Comparison of ENCODE assay signal across 7 mouse cellular contexts in the genomic region with DNA sequence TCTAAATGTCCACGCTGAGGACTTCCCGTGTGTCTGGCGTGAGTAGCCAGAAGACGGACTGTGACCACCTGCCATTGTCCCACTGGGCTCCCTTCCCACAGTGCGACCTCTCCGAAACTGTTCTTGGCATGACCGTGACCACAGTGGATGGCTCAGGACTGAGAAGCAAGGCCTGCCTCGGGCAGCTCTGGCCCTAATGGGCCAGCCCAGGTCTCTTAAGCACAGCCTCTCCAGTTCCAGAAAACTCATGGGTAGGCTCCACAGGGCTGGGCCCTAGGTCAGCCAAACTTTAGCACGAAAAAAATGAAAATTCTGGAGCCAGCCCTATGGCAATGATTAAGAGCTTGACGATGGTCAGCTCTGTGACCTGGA. TPM values are rescaled to one million over a fixed set of nuclear protein-coding genes. Genes with fewer than 3 reads are reported as not detected.
A peak's percentile ranks its signal among the peaks of the same experiment; 100 is the strongest.
DNase-seq lines count a peak whose midpoint lies in the region; ATAC-seq and TF ChIP-seq lines count a peak whose summit lies in the region.

No protein-coding gene starts in this region.

- WGBS in lung, embryonic 14.5 days, result 46% methylated on average over 10 of the region's 10 CpGs
- 49% methylated on average over 10 of the region's 10 CpGs for WGBS in embryonic facial prominence, embryonic 15.5 days
- WGBS in hindbrain, postnatal 0 days, result 43% methylated on average over 10 of the region's 10 CpGs
- 48% methylated on average over 10 of the region's 10 CpGs for WGBS in midbrain, embryonic 15.5 days

- H3K9ac ChIP-seq in lung, embryonic 14.5 days, result peak overlapping the region; percentile 80
- H3K9ac ChIP-seq in embryonic facial prominence, embryonic 15.5 days, result peak overlapping the region; percentile 84
- H3K9ac ChIP-seq in hindbrain, postnatal 0 days (replicated peaks; ENCODE audit: low read length), result peak overlapping the region; percentile 76
- H3K9ac ChIP-seq in midbrain, embryonic 15.5 days, result peak overlapping the region; percentile 81

- H3K27ac ChIP-seq in lung, embryonic 14.5 days (ENCODE audit: low read depth), result no peak overlapping the region
- no peak overlapping the region for H3K27ac ChIP-seq in embryonic facial prominence, embryonic 15.5 days (replicated peaks)
- H3K27ac ChIP-seq in hindbrain, postnatal 0 days, result peak overlapping the region; percentile 22; the same call in 1 of the 2 replicates
- H3K27ac ChIP-seq in midbrain, embryonic 15.5 days, result no peak overlapping the region

- H3K27me3 ChIP-seq in lung, embryonic 14.5 days (ENCODE audit: insufficient read depth, low read length), result no peaks in the 10 kb centered on the region
- H3K27me3 ChIP-seq in embryonic facial prominence, embryonic 15.5 days, result no peaks in the 10 kb centered on the region
- no peaks in the 10 kb centered on the region for H3K27me3 ChIP-seq in hindbrain, postnatal 0 days (ENCODE audit: insufficient read depth, low read length)
- no peaks in the 10 kb centered on the region for H3K27me3 ChIP-seq in midbrain, embryonic 15.5 days (replicated peaks)

- ATAC-seq in lung, embryonic 14.5 days (ENCODE audit: insufficient read depth), result peak; percentile 86
- ATAC-seq in embryonic facial prominence, embryonic 15.5 days (ENCODE audit: insufficient number of reproducible peaks, low FRiP score, low TSS enrichment, low read depth), result peak; percentile 73
- ATAC-seq in hindbrain, postnatal 0 days, result peak; percentile 85
- peak; percentile 84 for ATAC-seq in midbrain, embryonic 15.5 days (replicated peaks)

- peak overlapping the region; percentile 98 for H3K4me2 ChIP-seq in lung, embryonic 14.5 days
- peak overlapping the region; percentile 87 for H3K4me2 ChIP-seq in embryonic facial prominence, embryonic 15.5 days (replicated peaks)
- peak overlapping the region; percentile 99 for H3K4me2 ChIP-seq in hindbrain, postnatal 0 days (ENCODE audit: low read depth, low read length)
- peak overlapping the region; percentile 83 for H3K4me2 ChIP-seq in midbrain, embryonic 15.5 days

- H3K36me3 ChIP-seq in lung, embryonic 14.5 days (ENCODE audit: insufficient read depth), result no peaks in the 10 kb centered on the region
- no peaks in the 10 kb centered on the region for H3K36me3 ChIP-seq in embryonic facial prominence, embryonic 15.5 days
- H3K36me3 ChIP-seq in hindbrain, postnatal 0 days (ENCODE audit: insufficient read depth, low read length), result no peaks in the 10 kb centered on the region
- H3K36me3 ChIP-seq in midbrain, embryonic 15.5 days (replicated peaks), result no peaks in the 10 kb centered on the region

- no peak for TF ChIP-seq CTCF in lung, embryonic 14.5 days (IDR thresholded peaks at IDR 0.05; ENCODE audit: low read depth)
- TF ChIP-seq CTCF in hindbrain, postnatal 0 days (IDR thresholded peaks at IDR 0.05; ENCODE audit: low read depth), result no peak

- no peak for DNase-seq in lung, embryonic 14.5 days
- DNase-seq in lung, postnatal 36 days, result no peak
- no peak for DNase-seq in hindbrain, postnatal 0 days (ENCODE audit: low spot score)
- DNase-seq in left cerebral cortex, adult 9 months (ENCODE audit: low spot score in 2 of 2), result no peak
- no peak for DNase-seq in ovary, postnatal 36 days (ENCODE audit: low spot score)

- peak overlapping the region; percentile 87 for H3K4me3 ChIP-seq in lung, embryonic 14.5 days (ENCODE audit: low read depth, low read length)
- H3K4me3 ChIP-seq in embryonic facial prominence, embryonic 15.5 days (replicated peaks), result peak overlapping the region; percentile 73
- peak overlapping the region; percentile 89 for H3K4me3 ChIP-seq in hindbrain, postnatal 0 days (ENCODE audit: low read length)
- H3K4me3 ChIP-seq in midbrain, embryonic 15.5 days, result peak overlapping the region; percentile 84

- no peaks in the 10 kb centered on the region for H3K9me3 ChIP-seq in lung, embryonic 14.5 days (ENCODE audit: low read depth, low read length)
- no peaks in the 10 kb centered on the region for H3K9me3 ChIP-seq in embryonic facial prominence, embryonic 15.5 days (replicated peaks)
- no peaks in the 10 kb centered on the region for H3K9me3 ChIP-seq in hindbrain, postnatal 0 days (ENCODE audit: low read length)
- H3K9me3 ChIP-seq in midbrain, embryonic 15.5 days, result no peaks in the 10 kb centered on the region

- 0 out of 2 replicates have a peak, but pooled peaks cover 6% of the 10 kb centered on the region for H3K4me1 ChIP-seq in lung, embryonic 14.5 days (ENCODE audit: insufficient read depth)
- H3K4me1 ChIP-seq in embryonic facial prominence, embryonic 15.5 days, result peaks cover 13% of the 10 kb centered on the region
- H3K4me1 ChIP-seq in hindbrain, postnatal 0 days (ENCODE audit: insufficient read depth, low read length), result peaks cover 9% of the 10 kb centered on the region; the same call in 1 of the 2 replicates
- H3K4me1 ChIP-seq in midbrain, embryonic 15.5 days, result peaks cover 18% of the 10 kb centered on the region

RNA-seq across cellular contexts. Expression of a gene that starts 6.1 kb away (rescaled TPM):
- 3.7 and 4.5 TPM in 2 replicates for polyA plus RNA-seq in lung, embryonic 14.5 days (2014; fragmentation: Nextera tagmentation; extraction: Ambion mirVana)
- polyA plus RNA-seq in embryonic facial prominence, embryonic 15.5 days (2015; fragmentation: Nextera tagmentation; extraction: Ambion mirVana), result 5.2 and 5.8 TPM in 2 replicates
- total RNA-seq in hindbrain, postnatal 0 days (2014; rRNA removed), result 1.6 and 1.8 TPM in 2 replicates
- polyA plus RNA-seq in hindbrain, postnatal 0 days (2015; fragmentation: Nextera tagmentation; extraction: Ambion mirVana), result 1.7 and 1.8 TPM in 2 replicates
- polyA plus RNA-seq in midbrain, embryonic 15.5 days (2015; fragmentation: Nextera tagmentation; extraction: Ambion mirVana), result 1.5 and 1.6 TPM in 2 replicates

RNA-seq across cellular contexts. Expression of a gene that starts 59.3 kb away (rescaled TPM):
- not detected in 2 replicates for polyA plus RNA-seq in lung, embryonic 14.5 days (2014; fragmentation: Nextera tagmentation; extraction: Ambion mirVana)
- polyA plus RNA-seq in embryonic facial prominence, embryonic 15.5 days (2015; fragmentation: Nextera tagmentation; extraction: Ambion mirVana), result not detected in 2 replicates
- total RNA-seq in hindbrain, postnatal 0 days (2014; rRNA removed), result not detected in 2 replicates
- not detected in 2 replicates for polyA plus RNA-seq in hindbrain, postnatal 0 days (2015; fragmentation: Nextera tagmentation; extraction: Ambion mirVana)
- polyA plus RNA-seq in midbrain, embryonic 15.5 days (2015; fragmentation: Nextera tagmentation; extraction: Ambion mirVana), result not detected in 2 replicates
